8 mouse cellular contexts compared by ENCODE assay signal in the genomic region with DNA sequence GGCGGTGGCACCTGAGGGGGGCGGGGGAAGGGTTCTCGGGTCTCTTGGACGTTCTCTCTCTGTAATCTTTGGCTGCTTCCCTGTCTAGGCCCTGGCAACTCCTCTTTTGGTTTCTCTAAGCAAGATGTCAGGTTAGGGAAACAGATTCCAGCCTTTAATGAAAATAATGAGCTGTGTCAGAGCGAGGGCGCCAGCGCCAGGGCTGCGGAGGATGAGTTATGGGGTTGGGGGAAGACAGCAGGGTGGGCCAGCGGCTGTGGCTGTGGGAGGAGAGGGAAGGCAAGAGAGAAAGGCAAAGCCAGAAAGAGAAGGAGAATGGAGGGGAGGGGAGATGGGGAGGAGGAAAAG.
A peak's percentile ranks its signal among the peaks of the same experiment; 100 is the strongest.
DNase-seq lines count a peak whose midpoint lies in the region; ATAC-seq and TF ChIP-seq lines count a peak whose summit lies in the region.

No protein-coding gene starts in this region.

- DNase-seq in heart, postnatal 25 days (ENCODE audit: low spot score) = no peak
- DNase-seq in forebrain, postnatal 0 days = no peak
- DNase-seq in limb, embryonic 11.5 days (ENCODE audit: low spot score) = peak; percentile 32
- DNase-seq in midbrain, embryonic 11.5 days (ENCODE audit: low spot score, missing footprints) = peak; percentile 85
- DNase-seq in right cerebral cortex, postnatal 25 days = no peak
- DNase-seq in cerebellum, postnatal 36 days = no peak
- no peak for DNase-seq in B cell, adult 2 months

- no peak overlapping the region for H3K27ac ChIP-seq in heart, embryonic 12.5 days (ENCODE audit: poor library complexity, severe bottlenecking)
- peak overlapping the region; percentile 21; the same call in 1 of the 2 replicates for H3K27ac ChIP-seq in forebrain, postnatal 0 days (ENCODE audit: low read depth, low read length)
- H3K27ac ChIP-seq in limb, embryonic 11.5 days (replicated peaks; ENCODE audit: low read depth, low read length) = no peak overlapping the region; the same call in 1 of the 2 replicates
- H3K27ac ChIP-seq in midbrain, embryonic 11.5 days (ENCODE audit: low read depth, low read length) = no peak overlapping the region

- H3K36me3 ChIP-seq in heart, embryonic 12.5 days = no peaks in the 10 kb centered on the region
- H3K36me3 ChIP-seq in forebrain, postnatal 0 days (ENCODE audit: insufficient read depth) = no peaks in the 10 kb centered on the region
- no peaks in the 10 kb centered on the region for H3K36me3 ChIP-seq in limb, embryonic 11.5 days (ENCODE audit: control insufficient read depth, insufficient read depth, low read length)
- H3K36me3 ChIP-seq in midbrain, embryonic 11.5 days (ENCODE audit: control insufficient read depth, insufficient read depth, low read length) = no peaks in the 10 kb centered on the region

- 0 out of 2 replicates have a peak, but pooled peaks cover 3% of the 10 kb centered on the region for H3K9me3 ChIP-seq in heart, embryonic 12.5 days (replicated peaks)
- H3K9me3 ChIP-seq in forebrain, postnatal 0 days (ENCODE audit: low read length) = no peaks in the 10 kb centered on the region
- no peaks in the 10 kb centered on the region for H3K9me3 ChIP-seq in limb, embryonic 11.5 days (ENCODE audit: control insufficient read depth, low read length)
- no peaks in the 10 kb centered on the region for H3K9me3 ChIP-seq in midbrain, embryonic 11.5 days (ENCODE audit: control insufficient read depth, low read length)

- intact Hi-C loops in heart, postnatal 25 days (cut with DNase I) = no loop called here

- peak overlapping the region; percentile 52; the same call in 1 of the 2 replicates for H3K9ac ChIP-seq in heart, embryonic 12.5 days
- H3K9ac ChIP-seq in forebrain, postnatal 0 days = 0 out of 2 replicates have a peak overlapping the region, but pooled peaks have one; percentile 22
- H3K9ac ChIP-seq in limb, embryonic 11.5 days (ENCODE audit: low read length) = peak overlapping the region; percentile 27
- H3K9ac ChIP-seq in midbrain, embryonic 11.5 days (ENCODE audit: low read length) = 0 out of 2 replicates have a peak overlapping the region, but pooled peaks have one; percentile 18

- peaks cover 25% of the 10 kb centered on the region for H3K27me3 ChIP-seq in heart, embryonic 12.5 days (replicated peaks)
- no peaks in the 10 kb centered on the region for H3K27me3 ChIP-seq in forebrain, postnatal 0 days (ENCODE audit: insufficient read depth, low read length)
- H3K27me3 ChIP-seq in limb, embryonic 11.5 days (ENCODE audit: control insufficient read depth, insufficient read depth, low read length) = no peaks in the 10 kb centered on the region
- no peaks in the 10 kb centered on the region for H3K27me3 ChIP-seq in midbrain, embryonic 11.5 days (ENCODE audit: control insufficient read depth, insufficient read depth, low read length)

- H3K4me3 ChIP-seq in heart, embryonic 12.5 days = peak overlapping the region; percentile 39
- no peak overlapping the region for H3K4me3 ChIP-seq in forebrain, postnatal 0 days (ENCODE audit: low read depth, low read length)
- H3K4me3 ChIP-seq in limb, embryonic 11.5 days (ENCODE audit: low read depth, low read length) = peak overlapping the region; percentile 12; the same call in 1 of the 2 replicates
- no peak overlapping the region for H3K4me3 ChIP-seq in midbrain, embryonic 11.5 days (ENCODE audit: low read depth, low read length)

- peaks cover 28% of the 10 kb centered on the region for H3K4me1 ChIP-seq in heart, embryonic 12.5 days (replicated peaks)
- H3K4me1 ChIP-seq in forebrain, postnatal 0 days (ENCODE audit: insufficient read depth) = peaks cover 18% of the 10 kb centered on the region
- peaks cover 15% of the 10 kb centered on the region for H3K4me1 ChIP-seq in limb, embryonic 11.5 days (ENCODE audit: control insufficient read depth, insufficient read depth, low read length)
- 0 out of 2 replicates have a peak, but pooled peaks cover 7% of the 10 kb centered on the region for H3K4me1 ChIP-seq in midbrain, embryonic 11.5 days (ENCODE audit: control insufficient read depth, insufficient read depth, low read length)

- TF ChIP-seq CTCF in forebrain, postnatal 0 days (IDR thresholded peaks at IDR 0.05; ENCODE audit: low read depth) = no peak

- WGBS in heart, embryonic 12.5 days = 25% methylated on average over 9 of the region's 9 CpGs
- 13% methylated on average over 9 of the region's 9 CpGs for WGBS in forebrain, postnatal 0 days
- WGBS in limb, embryonic 11.5 days = 10% methylated on average over 9 of the region's 9 CpGs
- 26% methylated on average over 9 of the region's 9 CpGs for WGBS in midbrain, embryonic 11.5 days

- no peak for ATAC-seq in heart, embryonic 12.5 days (ENCODE audit: insufficient number of reproducible peaks, low FRiP score)
- peak; percentile 64 for ATAC-seq in forebrain, postnatal 0 days
- ATAC-seq in limb, embryonic 11.5 days (ENCODE audit: insufficient number of reproducible peaks, low FRiP score, low TSS enrichment, low read depth) = no peak
- ATAC-seq in midbrain, embryonic 11.5 days (ENCODE audit: low FRiP score) = no peak

- H3K4me2 ChIP-seq in heart, embryonic 12.5 days = peak overlapping the region; percentile 70
- H3K4me2 ChIP-seq in forebrain, postnatal 0 days (ENCODE audit: low read depth) = peak overlapping the region; percentile 21; the same call in 1 of the 2 replicates
- peak overlapping the region; percentile 32 for H3K4me2 ChIP-seq in limb, embryonic 11.5 days (ENCODE audit: low read depth, severe bottlenecking)
- H3K4me2 ChIP-seq in midbrain, embryonic 11.5 days = peak overlapping the region; percentile 12; the same call in 1 of the 2 replicates

Comparison
In these comparisons a context has a peak if more than half of its experiments do, and no peak if none do; other contexts are left out.
1. H3K4me2 ChIP-seq: peak in every context shown above with its lines; median percentile 70 in heart, embryonic 12.5 days; 32 in limb, embryonic 11.5 days; 21 in forebrain, postnatal 0 days; 12 in midbrain, embryonic 11.5 days.
2. H3K4me3 ChIP-seq: peak in heart, embryonic 12.5 days (single experiment) and limb, embryonic 11.5 days (single experiment); none in forebrain, postnatal 0 days (single experiment) and midbrain, embryonic 11.5 days (single experiment).
3. DNase-seq: peak in limb, embryonic 11.5 days (single experiment) and midbrain, embryonic 11.5 days (single experiment); none in heart, postnatal 25 days (single experiment), forebrain, postnatal 0 days (single experiment), right cerebral cortex, postnatal 25 days (single experiment), cerebellum, postnatal 36 days (0 of 2) and B cell, adult 2 months (0 of 2).
4. Peak in every context shown above with its lines, with median percentiles within 50 percentile points of each other: H3K9ac ChIP-seq.